Mouse (Mus musculus): ENCODE measurements around the gene Cdk6. TPM values are rescaled to one million over a fixed set of nuclear protein-coding genes. Genes with fewer than 3 reads are reported as not detected.
"Not testable (repeated sequence)": the region's sequence is repeated elsewhere in the genome, so short reads cannot be mapped to it uniquely, and the experiment has no call there.

Gene Cdk6
- total and polyA plus RNA-seq, 3 experiments, result 4.0 to 10.6 (median 8.1) TPM

DNA sequence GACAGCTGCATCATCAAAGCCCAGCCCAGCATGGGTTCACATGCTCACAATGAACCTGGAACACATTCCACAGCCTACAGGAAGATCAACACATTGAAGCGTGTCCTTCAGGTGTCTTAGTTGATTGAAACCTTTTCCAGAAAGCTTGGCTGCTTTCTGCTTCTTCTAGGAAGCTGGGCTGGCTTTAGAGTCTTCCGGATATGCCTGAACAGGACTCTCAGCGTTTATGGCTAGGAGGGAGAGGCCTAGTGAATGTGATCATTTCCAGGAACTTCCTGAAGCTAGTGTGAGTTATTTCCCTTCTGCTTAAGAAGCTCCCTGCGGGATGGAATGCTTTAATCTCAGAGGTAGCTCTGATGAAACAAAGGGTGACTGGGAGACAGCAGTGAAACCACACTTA is 17.2 kb upstream of the Cdk6 start:
- H3K36me3 ChIP-seq (ENCODE audit: control insufficient read depth, insufficient read depth, low read length), result no peaks in the 10 kb centered on the region
- TF ChIP-seq POLR2A (IDR thresholded peaks at IDR 0.05; ENCODE audit: insufficient read depth, low read depth, low read length) (no peak), EP300 (IDR thresholded peaks at IDR 0.05; ENCODE audit: insufficient read depth, low read depth, low read length) (no peak), CTCF (IDR thresholded peaks at IDR 0.05) (no peak)
- DNase-seq, result no peak
- no peak overlapping the region for H3K9ac ChIP-seq (ENCODE audit: low read depth, low read length)
- H3K4me3 ChIP-seq, result no peak overlapping the region
- H3K4me1 ChIP-seq (ENCODE audit: control insufficient read depth, insufficient read depth, low read length), result no peaks in the 10 kb centered on the region
- no peak overlapping the region for H3K27ac ChIP-seq
- no peaks in the 10 kb centered on the region for H3K27me3 ChIP-seq (ENCODE audit: control insufficient read depth, insufficient read depth, low read length)
- intact Hi-C loops (cut with DNase I), result no loop called here
- no peaks in the 10 kb centered on the region for H3K79me2 ChIP-seq (replicated peaks; ENCODE audit: control insufficient read depth, insufficient read depth, low read length)
- WGBS, result 57% methylated on average over 4 of the region's 4 CpGs

DNA sequence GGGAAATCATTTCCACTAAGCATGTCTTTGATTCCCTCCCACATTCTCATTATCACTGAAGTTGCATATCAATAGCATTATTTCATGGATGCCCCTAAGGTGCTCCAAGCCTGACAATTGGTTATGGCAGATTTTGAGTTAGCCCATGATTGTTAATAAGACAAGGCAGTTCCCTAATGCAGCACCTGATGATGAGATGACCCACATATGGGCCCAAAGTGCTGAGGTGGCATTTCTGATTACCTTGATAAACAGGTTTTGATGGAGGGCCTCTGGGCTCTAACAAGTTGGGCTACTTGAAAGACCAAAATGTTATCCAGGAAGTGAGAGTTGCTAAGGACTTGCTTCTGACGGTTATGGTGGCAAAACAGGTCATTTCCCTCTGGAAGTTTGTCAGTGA is 11.9 kb upstream of the Cdk6 start:
- no peaks in the 10 kb centered on the region for H3K79me2 ChIP-seq (replicated peaks; ENCODE audit: control insufficient read depth, insufficient read depth, low read length)
- DNase-seq, result no peak
- no peaks in the 10 kb centered on the region for H3K27me3 ChIP-seq (ENCODE audit: control insufficient read depth, insufficient read depth, low read length)
- TF ChIP-seq EP300 (IDR thresholded peaks at IDR 0.05; ENCODE audit: insufficient read depth, low read depth, low read length) (no peak), CTCF (IDR thresholded peaks at IDR 0.05) (no peak), POLR2A (IDR thresholded peaks at IDR 0.05; ENCODE audit: insufficient read depth, low read depth, low read length) (no peak)
- no peaks in the 10 kb centered on the region for H3K4me1 ChIP-seq (ENCODE audit: control insufficient read depth, insufficient read depth, low read length)
- 65% methylated on average over 1 of the region's 1 CpGs for WGBS
- no peak overlapping the region for H3K9ac ChIP-seq (ENCODE audit: low read depth, low read length)
- H3K4me3 ChIP-seq, result no peak overlapping the region
- no peak overlapping the region for H3K27ac ChIP-seq
- intact Hi-C loops (cut with DNase I), result no loop called here
- no peaks in the 10 kb centered on the region for H3K36me3 ChIP-seq (ENCODE audit: control insufficient read depth, insufficient read depth, low read length)

DNA sequence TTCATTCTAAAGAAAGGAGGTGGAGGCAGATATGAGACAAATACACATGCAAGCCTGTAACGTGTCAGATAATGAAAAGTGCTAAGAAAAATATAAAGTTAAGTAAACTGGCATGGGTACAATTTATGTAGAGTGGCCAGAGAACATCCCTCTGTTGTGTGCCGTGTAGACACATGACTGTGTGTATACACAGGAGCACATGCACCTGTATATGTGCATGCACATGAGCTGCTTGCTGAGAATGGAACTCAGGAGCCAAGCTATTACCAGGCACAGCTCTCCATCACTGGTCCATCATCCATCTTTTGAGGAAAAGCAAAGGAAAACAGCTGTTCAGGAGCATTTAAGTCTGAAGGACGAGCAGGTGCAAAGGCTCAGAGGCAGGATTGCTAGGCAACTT is 10.4 kb upstream of the Cdk6 start:
- DNase-seq, result no peak

DNA sequence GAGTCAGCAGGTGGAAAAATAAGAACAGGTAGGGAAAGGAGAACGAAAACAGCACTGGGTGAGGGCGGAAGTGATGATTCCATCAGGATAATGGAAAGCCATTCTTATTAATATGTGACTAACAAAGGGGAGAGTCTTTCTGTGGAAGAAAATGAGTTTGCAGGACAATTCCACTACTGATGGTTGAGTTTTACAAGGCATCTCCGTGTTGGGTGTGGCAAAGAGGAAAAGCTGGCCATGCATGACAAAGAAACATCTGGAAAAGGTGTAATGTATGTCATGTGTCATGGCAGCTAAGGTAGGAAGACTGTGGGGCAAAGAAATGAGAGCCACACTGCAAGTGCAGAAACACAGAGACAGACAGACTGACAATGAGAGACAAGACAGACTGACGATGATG is 8.3 kb upstream of the Cdk6 start:
- H3K27me3 ChIP-seq (ENCODE audit: control insufficient read depth, insufficient read depth, low read length); H3K36me3 ChIP-seq (ENCODE audit: control insufficient read depth, insufficient read depth, low read length); H3K9ac ChIP-seq (ENCODE audit: low read depth, low read length); H3K4me1 ChIP-seq (ENCODE audit: control insufficient read depth, insufficient read depth, low read length); H3K4me3 ChIP-seq; H3K27ac ChIP-seq; DNase-seq; intact Hi-C loops (cut with DNase I); H3K79me2 ChIP-seq (replicated peaks; ENCODE audit: control insufficient read depth, insufficient read depth, low read length): not testable (repeated sequence)
- 82% methylated on average over 4 of the region's 4 CpGs for WGBS

More for the DNA sequence above, 10.4 kb upstream of the Cdk6 start:
- H3K27me3 ChIP-seq (ENCODE audit: control insufficient read depth, insufficient read depth, low read length), result no peaks in the 10 kb centered on the region
- intact Hi-C loops (cut with DNase I), result no loop called here
- H3K4me1 ChIP-seq (ENCODE audit: control insufficient read depth, insufficient read depth, low read length), result no peaks in the 10 kb centered on the region
- no peaks in the 10 kb centered on the region for H3K79me2 ChIP-seq (replicated peaks; ENCODE audit: control insufficient read depth, insufficient read depth, low read length)
- H3K36me3 ChIP-seq (ENCODE audit: control insufficient read depth, insufficient read depth, low read length), result no peaks in the 10 kb centered on the region
- 73% methylated on average over 3 of the region's 3 CpGs for whole genome bisulfite sequencing
- no peak overlapping the region for H3K9ac ChIP-seq (ENCODE audit: low read depth, low read length)
- TF ChIP-seq EP300 (IDR thresholded peaks at IDR 0.05; ENCODE audit: insufficient read depth, low read depth, low read length) (no peak), POLR2A (IDR thresholded peaks at IDR 0.05; ENCODE audit: insufficient read depth, low read depth, low read length) (no peak), CTCF (IDR thresholded peaks at IDR 0.05) (no peak)
- no peak overlapping the region for H3K4me3 ChIP-seq
- no peak overlapping the region for H3K27ac ChIP-seq

DNA sequence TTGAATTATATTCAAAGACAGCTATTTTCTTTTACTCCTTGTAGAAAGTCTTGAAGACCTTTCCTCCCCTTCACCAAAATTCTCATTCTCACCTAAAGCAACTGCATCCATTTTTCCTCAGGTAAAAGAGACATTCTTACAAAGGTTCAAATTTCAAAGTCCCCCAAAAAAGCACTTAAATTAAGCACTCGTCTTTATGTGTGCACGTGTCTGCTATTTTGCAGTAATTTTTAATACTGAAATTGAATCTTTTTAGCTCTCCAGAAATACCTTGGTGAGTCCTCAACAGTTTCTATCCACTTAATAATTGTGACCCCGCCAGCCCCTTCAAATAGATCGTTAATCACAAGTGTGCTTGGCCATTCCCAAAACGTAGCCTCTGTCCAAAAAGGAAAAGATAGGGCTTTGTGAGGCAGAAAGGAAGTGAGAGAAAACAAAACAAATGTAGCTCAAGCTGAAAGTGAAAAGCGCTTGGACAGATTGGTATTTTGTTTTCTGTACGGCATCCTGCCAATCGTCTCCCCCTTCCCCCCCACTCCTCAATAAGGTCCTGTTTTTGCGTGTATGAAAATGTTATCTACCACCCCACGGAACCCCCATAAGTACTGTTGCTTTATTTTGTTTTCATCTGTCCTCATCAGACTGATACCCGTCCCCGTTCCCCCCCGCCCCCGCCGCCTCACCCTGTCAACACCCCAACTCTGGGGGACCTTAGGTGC is 786 bp upstream of the Cdk6 start:
- intact Hi-C loops (cut with DNase I), result loop anchor here (5.0 kb wide), 2 partner anchors 87 to 188 kb away; no protein-coding TSS in a partner anchor
- Histone ChIP-seq H3K4me3 (peak overlapping the region; percentile 82; the same call in 1 of the 2 replicates), H3K9ac (ENCODE audit: low read depth, low read length) (peak overlapping the region; percentile 65)
- WGBS, result 10% methylated on average over 15 of the region's 15 CpGs
- not testable (repeated sequence) for H3K27me3 ChIP-seq (ENCODE audit: control insufficient read depth, insufficient read depth, low read length); H3K79me2 ChIP-seq (replicated peaks; ENCODE audit: control insufficient read depth, insufficient read depth, low read length); DNase-seq; H3K27ac ChIP-seq; H3K4me1 ChIP-seq (ENCODE audit: control insufficient read depth, insufficient read depth, low read length); H3K36me3 ChIP-seq (ENCODE audit: control insufficient read depth, insufficient read depth, low read length)

DNA sequence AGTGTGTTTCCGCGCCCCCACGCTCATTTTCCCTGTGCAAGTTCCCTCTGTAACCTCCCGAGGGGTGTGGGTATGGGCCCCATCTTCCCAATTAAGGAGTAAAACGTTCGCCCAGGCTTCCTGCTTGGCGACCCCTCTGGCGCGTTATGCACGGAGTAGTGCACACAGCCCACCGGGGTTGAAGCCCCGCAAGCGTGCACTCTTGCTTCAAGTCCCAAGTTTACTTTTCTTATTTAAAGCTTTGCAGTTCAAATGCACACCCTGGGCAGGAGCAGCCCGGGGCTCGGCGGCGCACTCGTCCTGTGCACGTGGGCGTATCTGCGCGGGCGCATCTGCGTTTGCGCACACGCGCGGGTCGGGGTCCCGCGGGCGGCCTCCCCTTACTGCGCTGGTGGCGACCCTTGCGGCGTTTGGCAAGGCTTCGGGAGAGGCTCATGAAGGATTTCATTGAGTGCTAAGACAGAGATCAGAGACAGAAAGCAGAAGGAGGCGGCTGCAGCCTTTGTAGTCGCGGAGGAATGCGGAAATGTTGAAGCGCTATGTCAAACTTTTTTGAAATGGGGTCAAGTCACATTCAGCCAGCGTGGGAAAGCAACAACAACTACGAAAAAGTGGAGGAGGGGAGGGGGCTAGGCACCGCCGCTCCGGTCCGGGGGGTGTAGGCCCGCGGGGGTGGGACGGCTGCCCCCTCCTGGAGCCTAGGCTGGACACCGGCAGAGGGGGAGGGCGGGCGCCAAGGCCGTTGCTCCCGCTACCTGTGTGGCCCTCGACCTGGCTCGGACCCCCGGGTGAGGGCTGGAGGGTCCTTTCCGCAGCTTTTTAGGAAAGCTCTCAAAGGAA is 866 bp downstream of the Cdk6 start:
- no peaks in the 10 kb centered on the region for H3K27me3 ChIP-seq (ENCODE audit: control insufficient read depth, insufficient read depth, low read length)
- H3K4me1 ChIP-seq (ENCODE audit: control insufficient read depth, insufficient read depth, low read length), result no peaks in the 10 kb centered on the region
- no peaks in the 10 kb centered on the region for H3K36me3 ChIP-seq (ENCODE audit: control insufficient read depth, insufficient read depth, low read length)
- DNase-seq, result peak in 1 of 2 experiments; percentile 72
- intact Hi-C loops (cut with DNase I), result loop anchor here (5.0 kb wide), 2 partner anchors 85 to 190 kb away; no protein-coding TSS in a partner anchor
- peak overlapping the region; percentile 65 for H3K9ac ChIP-seq (ENCODE audit: low read depth, low read length)
- peak overlapping the region; percentile 82 for H3K4me3 ChIP-seq
- WGBS, result under 1% methylated on average over 60 of the region's 60 CpGs
- peak overlapping the region; percentile 80 for H3K27ac ChIP-seq
- TF ChIP-seq CTCF (IDR thresholded peaks at IDR 0.05), result peak; percentile 37
- no peak for TF ChIP-seq EP300 (IDR thresholded peaks at IDR 0.05; ENCODE audit: insufficient read depth, low read depth, low read length)
- H3K79me2 ChIP-seq (replicated peaks; ENCODE audit: control insufficient read depth, insufficient read depth, low read length), result no peaks in the 10 kb centered on the region

All from heart, adult 2 months (tissue).